18 mouse cellular contexts compared by ENCODE assay signal in genomic region chr9:10229716-10230115, GRCm38 (mm10).
A peak's percentile ranks its signal among the peaks of the same experiment; 100 is the strongest.
DNase-seq lines count a peak whose midpoint lies in the region; ATAC-seq and TF ChIP-seq lines count a peak whose summit lies in the region.
"Had no signal": no experiment of that assay in that cellular context is flagged by ENCODE, and none has a peak within 500 bp of the region (broad histone marks: within the 10 kb centered on the region; RNA-seq: fewer than 3 reads in every experiment).

No protein-coding gene starts in this region.

- no peaks in the 10 kb centered on the region for H3K9me3 ChIP-seq in lung, embryonic 14.5 days (ENCODE audit: low read depth, low read length)
- H3K9me3 ChIP-seq in limb, embryonic 14.5 days (ENCODE audit: control insufficient read depth, low read length): no peaks in the 10 kb centered on the region
- no peaks in the 10 kb centered on the region for H3K9me3 ChIP-seq in intestine, postnatal 0 days (ENCODE audit: control insufficient read depth)

- H3K27ac ChIP-seq in lung, embryonic 14.5 days (ENCODE audit: low read depth): no peak overlapping the region
- H3K27ac ChIP-seq in limb, embryonic 14.5 days (replicated peaks; ENCODE audit: low read depth, low read length): no peak overlapping the region
- H3K27ac ChIP-seq in intestine, postnatal 0 days (ENCODE audit: low read depth, low read length): no peak overlapping the region
- H3K27ac ChIP-seq: hindbrain, embryonic 14.5 days; layer of hippocampus, adult 2 months; stomach, postnatal 0 days had no signal

- H3K4me2 ChIP-seq in lung, embryonic 14.5 days: no peak overlapping the region
- H3K4me2 ChIP-seq in limb, embryonic 14.5 days (replicated peaks; ENCODE audit: low read depth, low read length, severe bottlenecking): no peak overlapping the region
- H3K4me2 ChIP-seq in intestine, postnatal 0 days (replicated peaks; ENCODE audit: low read depth): no peak overlapping the region
- H3K4me2 ChIP-seq: hindbrain, embryonic 14.5 days had no signal

- H3K27me3 ChIP-seq in lung, embryonic 14.5 days (ENCODE audit: insufficient read depth, low read length): no peaks in the 10 kb centered on the region
- H3K27me3 ChIP-seq in limb, embryonic 14.5 days (ENCODE audit: control insufficient read depth, insufficient read depth, low read length): no peaks in the 10 kb centered on the region
- H3K27me3 ChIP-seq in intestine, postnatal 0 days (replicated peaks; ENCODE audit: control insufficient read depth, insufficient read depth, low read length): no peaks in the 10 kb centered on the region

- peak; percentile 78 for ATAC-seq in frontal cortex, adult (ENCODE audit: low TSS enrichment)
- ATAC-seq in lung, embryonic 14.5 days (ENCODE audit: insufficient read depth): peak; percentile 95
- ATAC-seq in limb, embryonic 14.5 days (ENCODE audit: low FRiP score, low read depth): peak; percentile 30; the same call in 1 of the 2 replicates
- ATAC-seq in intestine, postnatal 0 days: no peak

- H3K4me3 ChIP-seq in lung, embryonic 14.5 days (ENCODE audit: low read depth, low read length): no peak overlapping the region
- no peak overlapping the region for H3K4me3 ChIP-seq in limb, embryonic 14.5 days (replicated peaks; ENCODE audit: low read length)
- H3K4me3 ChIP-seq in intestine, postnatal 0 days (ENCODE audit: low read depth, low read length): no peak overlapping the region
- H3K4me3 ChIP-seq: erythroblast, embryonic 14.5 days; layer of hippocampus, adult 2 months had no signal

- DNase-seq in frontal cortex, postnatal 10 days (ENCODE audit: low spot score in 2 of 2): no peak
- DNase-seq in lung, embryonic 14.5 days: peak; percentile 87
- DNase-seq in lung, adult 18-20 months: no peak
- DNase-seq in R1 (ENCODE audit: low read depth, low spot score): peak; percentile 10
- DNase-seq in limb, embryonic 14.5 days (ENCODE audit: low spot score): peak; percentile 7
- DNase-seq: adrenal gland, postnatal 36 days; B cell, adult 2 months; cerebellum, postnatal 25 days; heart, adult 18-20 months; kidney, adult 2 months; midbrain, embryonic 14.5 days; thymus, postnatal 4 days had no signal

- no peak for TF ChIP-seq CTCF in lung, embryonic 14.5 days (IDR thresholded peaks at IDR 0.05; ENCODE audit: low read depth)
- TF ChIP-seq CTCF in intestine, postnatal 0 days (IDR thresholded peaks at IDR 0.05; ENCODE audit: low read depth): no peak

- no peak overlapping the region for H3K9ac ChIP-seq in lung, embryonic 14.5 days
- no peak overlapping the region for H3K9ac ChIP-seq in limb, embryonic 14.5 days (ENCODE audit: low read depth, low read length, severe bottlenecking)
- H3K9ac ChIP-seq in intestine, postnatal 0 days (ENCODE audit: low read depth, low read length): no peak overlapping the region
- H3K9ac ChIP-seq: hindbrain, embryonic 14.5 days had no signal

- no peaks in the 10 kb centered on the region for H3K4me1 ChIP-seq in lung, embryonic 14.5 days (ENCODE audit: insufficient read depth)
- no peaks in the 10 kb centered on the region for H3K4me1 ChIP-seq in limb, embryonic 14.5 days (ENCODE audit: control insufficient read depth, insufficient read depth, low read length)
- no peaks in the 10 kb centered on the region for H3K4me1 ChIP-seq in intestine, postnatal 0 days (replicated peaks; ENCODE audit: control insufficient read depth, insufficient read depth, low read length)

- TF ChIP-seq POLR2A in limb, embryonic 14.5 days (IDR thresholded peaks at IDR 0.05; ENCODE audit: borderline replicate concordance, extremely low read depth, insufficient read depth, insufficient read length): no peak

- no peaks in the 10 kb centered on the region for H3K36me3 ChIP-seq in lung, embryonic 14.5 days (ENCODE audit: insufficient read depth)
- no peaks in the 10 kb centered on the region for H3K36me3 ChIP-seq in limb, embryonic 14.5 days (ENCODE audit: control insufficient read depth, insufficient read depth, low read length)
- no peaks in the 10 kb centered on the region for H3K36me3 ChIP-seq in intestine, postnatal 0 days (ENCODE audit: control insufficient read depth, insufficient read depth)

- WGBS in lung, embryonic 14.5 days: 31% methylated on average over 2 of the region's 2 CpGs
- 27% methylated on average over 2 of the region's 2 CpGs for WGBS in limb, embryonic 14.5 days
- WGBS in intestine, postnatal 0 days: 50% methylated on average over 2 of the region's 2 CpGs

Comparison
In these comparisons a context has a peak if more than half of its experiments do, and no peak if none do; other contexts are left out.
1. DNase-seq: peak in lung, embryonic 14.5 days (single experiment), R1 (single experiment) and limb, embryonic 14.5 days (single experiment); none in frontal cortex, postnatal 10 days (0 of 2) and lung, adult 18-20 months (0 of 2).